Mouse (Mus musculus): ENCODE results near the gene Purb. TPM values are rescaled to one million over a fixed set of nuclear protein-coding genes. Genes with fewer than 3 reads are reported as not detected.
"Not testable (repeated sequence)": the region's sequence is repeated elsewhere in the genome, so short reads cannot be mapped to it uniquely, and the experiment has no call there.

Gene Purb
- total and polyA plus RNA-seq, 3 experiments = 19.3 to 45.2 (median 42.4) TPM

GRCm38 (mm10) chr11:6420283-6420703 lies 55.4 kb downstream of the Purb start:
- Histone ChIP-seq H3K79me2 (replicated peaks; ENCODE audit: control insufficient read depth, extremely low read depth, insufficient read depth, poor library complexity, severe bottlenecking) (peaks cover 34% of the 10 kb centered on the region), H3K4me1 (ENCODE audit: control insufficient read depth in 1 of 2, insufficient read depth in 2 of 2) (peaks cover 0 to 25% of the 10 kb centered on the region in 2 experiments; a peak in 3 of 4 replicates), H3K4me3 (replicated peaks in 1 of 3; ENCODE audit: low read depth in 2 of 3, low read length in 2 of 3, poor library complexity in 1 of 3) (no peak overlapping the region), H3K9ac (ENCODE audit: insufficient read depth, low read depth) (no peak overlapping the region), H3K27me3 (replicated peaks) (no peaks in the 10 kb centered on the region), H3K9me3 (replicated peaks; ENCODE audit: low read length) (no peaks in the 10 kb centered on the region), H3K4me2 (ENCODE audit: insufficient read depth, low read depth, poor library complexity, severe bottlenecking) (no peak overlapping the region), H3K27ac (ENCODE audit: insufficient read depth, low read depth) (no peak overlapping the region), H3K36me3 (replicated peaks in 1 of 2; ENCODE audit: control insufficient read depth in 1 of 2, insufficient read depth in 1 of 2, low read length in 1 of 2) (peaks cover 37 to 52% of the 10 kb centered on the region in 2 experiments)
- DNase-seq (ENCODE audit: extremely low read depth) = peak; percentile 52
- dilution Hi-C loops (cut with MboI; ENCODE audit: extremely low pct_ligation_motif_present, extremely low pct_unique_long_range_greater_than_20kb, low sequenced_read_pairs) = no loop called here
- peak; percentile 53; the same call in 1 of the 2 replicates for TF ChIP-seq CHD2 (IDR thresholded peaks at IDR 0.05; ENCODE audit: low read length)
- TF ChIP-seq SMC3 (IDR thresholded peaks at IDR 0.05; ENCODE audit: low read depth, low read length) = no peak; the same call in 1 of the 2 replicates
- TF ChIP-seq CHD1 (IDR thresholded peaks at IDR 0.05; ENCODE audit: low read depth, low read length) = no peak
- TF ChIP-seq USF2 (conservative IDR thresholded peaks at IDR 0.05; ENCODE audit: low read depth, low read length) = 0 out of 2 replicates have a peak, but pooled peaks have one; percentile 19
- peak; percentile 61; the same call in 1 of the 2 replicates for TF ChIP-seq NELFE (IDR thresholded peaks at IDR 0.05; ENCODE audit: low read depth, low read length)
- TF ChIP-seq TCF12 (IDR thresholded peaks at IDR 0.05; ENCODE audit: low read depth, low read length) = 0 out of 2 replicates have a peak, but pooled peaks have one; percentile 20
- TF ChIP-seq RCOR1 (conservative IDR thresholded peaks at IDR 0.05; ENCODE audit: low read depth, low read length) = peak; percentile 31; the same call in 1 of the 2 replicates
- TF ChIP-seq MYC (IDR thresholded peaks at IDR 0.05; ENCODE audit: low read depth, low read length) = 0 out of 2 replicates have a peak, but pooled peaks have one; percentile 52
- TF ChIP-seq SIN3A (IDR thresholded peaks at IDR 0.05; ENCODE audit: low read length) = peak; percentile 55; the same call in 1 of the 2 replicates
- TF ChIP-seq NRF1 (IDR thresholded peaks at IDR 0.05; ENCODE audit: low read depth, low read length) = no peak
- peak; percentile 53; the same call in 1 of the 2 replicates for TF ChIP-seq MAFK (IDR thresholded peaks at IDR 0.05; ENCODE audit: insufficient replicate concordance, low read length)
- peak; percentile 31; the same call in 1 of the 2 replicates for TF ChIP-seq BHLHE40 (IDR thresholded peaks at IDR 0.05; ENCODE audit: low read depth, low read length)
- TF ChIP-seq MAX (IDR thresholded peaks at IDR 0.05; ENCODE audit: low read length) = no peak
- TF ChIP-seq EP300 (IDR thresholded peaks at IDR 0.05; ENCODE audit: low read length) = 0 out of 2 replicates have a peak, but pooled peaks have one; percentile 34
- peak; percentile 95; the same call in 1 of the 2 replicates for TF ChIP-seq POLR2AphosphoS2 (IDR thresholded peaks at IDR 0.05; ENCODE audit: low read depth, low read length)
- in situ Hi-C loops (cut with MboI; ENCODE audit: low pct_ligation_motif_present, low pct_unique_long_range_greater_than_20kb, low sequenced_read_pairs) = no loop called here

- Histone ChIP-seq H3K79me2 (replicated peaks; ENCODE audit: control insufficient read depth, extremely low read depth, insufficient read depth, poor library complexity, severe bottlenecking) (peaks cover 34% of the 10 kb centered on the region), H3K4me1 (ENCODE audit: control insufficient read depth in 1 of 2, insufficient read depth in 2 of 2) (peaks cover 5 to 32% of the 10 kb centered on the region in 2 experiments; a peak in 3 of 4 replicates), H3K4me2 (ENCODE audit: insufficient read depth, low read depth, poor library complexity, severe bottlenecking) (peak overlapping the region; percentile 82; the same call in 1 of the 2 replicates), H3K36me3 (replicated peaks in 1 of 2; ENCODE audit: control insufficient read depth in 1 of 2, insufficient read depth in 1 of 2, low read length in 1 of 2) (peaks cover 31 to 44% of the 10 kb centered on the region in 2 experiments)
- dilution Hi-C loops (cut with MboI; ENCODE audit: extremely low pct_ligation_motif_present, extremely low pct_unique_long_range_greater_than_20kb, low sequenced_read_pairs); H3K27me3 ChIP-seq (replicated peaks); H3K9ac ChIP-seq (ENCODE audit: insufficient read depth, low read depth); H3K27ac ChIP-seq (ENCODE audit: insufficient read depth, low read depth); in situ Hi-C loops (cut with MboI; ENCODE audit: low pct_ligation_motif_present, low pct_unique_long_range_greater_than_20kb, low sequenced_read_pairs); DNase-seq (ENCODE audit: extremely low read depth); H3K4me3 ChIP-seq (replicated peaks in 1 of 3; ENCODE audit: low read depth in 2 of 3, low read length in 2 of 3, poor library complexity in 1 of 3); H3K9me3 ChIP-seq (replicated peaks; ENCODE audit: low read length): not testable (repeated sequence)
Measured at GRCm38 (mm10) chr11:6419156-6419555, 56.6 kb downstream of the Purb start.
